Mouse (Mus musculus) liver, embryonic 16.5 days (tissue): ENCODE measurements around the gene Rreb1. TPM values are rescaled to one million over a fixed set of nuclear protein-coding genes. Genes with fewer than 3 reads are reported as not detected.

ENCODE experiments used
- ATAC-seq: fragments of 200-750 bp; cut with Nextera tagmentation; 2 replicates; pipeline ENCODE4 v1.8.0; 2017; ENCODE audit warnings: low read depth, mild to moderate bottlenecking, moderate number of reproducible peaks, moderate library complexity
- H3K27ac ChIP-seq: fragments of 300-500 bp; sonication (generic); 2 replicates; pipeline ENCODE4 v1.5.1; 2014; ENCODE audit warnings: mild to moderate bottlenecking, low read length
- H3K27me3 ChIP-seq: fragments of 300-500 bp; sonication (generic); 2 replicates; pipeline ENCODE4 v1.6.1; 2014; ENCODE audit warnings: low read depth, low read length, mixed read lengths; ENCODE audit not compliant: control insufficient read depth, insufficient read depth
- H3K36me3 ChIP-seq: fragments of 300-500 bp; sonication (generic); 2 replicates; pipeline ENCODE4 v1.6.1; 2014; ENCODE audit warnings: mild to moderate bottlenecking; ENCODE audit not compliant: control insufficient read depth, insufficient read depth
- H3K4me1 ChIP-seq: fragments of 300-500 bp; sonication (generic); 2 replicates; pipeline ENCODE4 v1.6.1; 2014; ENCODE audit warnings: low read depth, low read length, mixed read lengths; ENCODE audit not compliant: control insufficient read depth
- H3K4me2 ChIP-seq: fragments of 300-500 bp; sonication (generic); 2 replicates; pipeline ENCODE4 v1.6.1; 2014; ENCODE audit warnings: low read depth, low read length, mixed read lengths
- H3K4me3 ChIP-seq: fragments of 300-500 bp; sonication (generic); 2 replicates; pipeline ENCODE4 v1.5.1; 2014; ENCODE audit warnings: low read depth, mild to moderate bottlenecking, low read length
- H3K9ac ChIP-seq: fragments of 300-500 bp; sonication (generic); 2 replicates; pipeline ENCODE4 v1.6.1; 2014; ENCODE audit warnings: low read depth, low read length
- H3K9me3 ChIP-seq: fragments of 300-500 bp; sonication (generic); replicated peaks from 2 replicates; pipeline ENCODE4 v1.6.1; 2016; ENCODE audit warnings: low read length; ENCODE audit not compliant: control insufficient read depth
- WGBS: fragments of 180-500 bp; shearing (Covaris S2); extraction: QIAGEN DNeasy Blood & Tissue Kit; methylation state at CpG from one replicate; pipeline ENCODE4 v1.1.7; 2014; ENCODE audit not compliant: insufficient replicate concordance; 5-methylcytosine and 5-hydroxymethylcytosine counted together
- polyA plus RNA-seq: library from polyadenylated mRNA; unstranded; fragments of >200 nt; fragmentation: Nextera tagmentation; extraction: Ambion mirVana; gene quantifications from 2 replicates; pipeline ENCODE4 v1.2.1, GENCODE M21; 2015

The Rreb1 gene
- polyA plus RNA-seq, 1 experiment from 2014 or later: 5.9 TPM

DNA sequence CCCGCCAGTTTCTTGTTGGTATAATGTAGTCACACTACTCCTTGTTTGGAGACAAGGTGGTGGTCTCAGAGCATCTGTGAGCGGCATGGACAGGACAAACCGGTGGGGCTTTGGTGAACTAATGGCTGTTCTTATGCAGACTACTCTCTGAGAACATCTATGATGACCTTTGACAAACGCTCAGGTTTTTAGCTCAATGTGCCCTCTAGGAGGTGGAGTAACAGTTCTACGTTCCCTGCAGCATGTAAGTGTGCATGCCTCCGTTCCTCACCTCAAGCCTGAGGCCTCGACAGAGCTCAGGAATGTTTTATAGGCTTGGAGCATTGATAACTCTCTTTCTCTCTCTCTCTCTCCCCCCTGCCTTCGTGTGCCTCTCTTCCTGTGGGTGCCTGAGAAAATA, 116.6 kb downstream of the Rreb1 start:
- Histone ChIP-seq H3K27me3 (no peaks in the 10 kb centered on the region), H3K9ac (no peak overlapping the region), H3K27ac (no peak overlapping the region), H3K9me3 (no peaks in the 10 kb centered on the region), H3K4me1 (no peaks in the 10 kb centered on the region; the same call in 1 of the 2 replicates), H3K4me2 (no peak overlapping the region), H3K36me3 (peaks cover 13% of the 10 kb centered on the region), H3K4me3 (no peak overlapping the region)
- 0 out of 2 replicates have a peak, but pooled peaks have one; percentile 9 for ATAC-seq
- 70% methylated on average over 8 of the region's 8 CpGs for WGBS

GRCm38 (mm10) chr13:37895564-37896254, 117.5 kb downstream of the Rreb1 start:
- Histone ChIP-seq H3K27ac (peak overlapping the region; percentile 58; the same call in 1 of the 2 replicates), H3K36me3 (peaks cover 14% of the 10 kb centered on the region), H3K9ac (no peak overlapping the region), H3K4me1 (no peaks in the 10 kb centered on the region; the same call in 1 of the 2 replicates), H3K27me3 (no peaks in the 10 kb centered on the region), H3K4me2 (no peak overlapping the region), H3K4me3 (no peak overlapping the region), H3K9me3 (no peaks in the 10 kb centered on the region)
- peak; percentile 73 for ATAC-seq
- 50% methylated on average over 6 of the region's 6 CpGs for WGBS

DNA sequence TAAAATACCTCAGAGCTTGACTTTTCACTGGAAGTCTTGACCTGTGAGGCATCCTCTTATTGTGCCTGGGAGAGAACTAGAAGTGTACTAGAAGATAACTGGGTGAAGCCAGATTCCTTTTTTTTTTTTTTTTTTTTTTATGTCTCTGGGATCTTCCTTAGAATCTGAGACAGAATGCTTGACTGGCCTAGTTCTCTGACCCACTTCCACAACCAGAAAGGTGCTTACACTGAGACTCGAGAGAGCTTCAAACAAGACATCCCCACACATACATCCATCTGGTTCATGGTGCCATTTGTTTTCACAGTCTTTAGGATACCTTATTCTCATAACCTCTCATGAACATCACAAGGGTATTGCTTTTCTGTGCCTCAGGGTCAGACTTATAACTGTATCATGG, 118.2 kb downstream of the Rreb1 start:
- H3K4me1 ChIP-seq: no peaks in the 10 kb centered on the region; the same call in 1 of the 2 replicates
- H3K36me3 ChIP-seq: peaks cover 14% of the 10 kb centered on the region
- no peak for ATAC-seq
- WGBS: 66% methylated on average over 1 of the region's 1 CpGs
- no peak overlapping the region for H3K4me3 ChIP-seq
- H3K4me2 ChIP-seq: no peak overlapping the region
- H3K9ac ChIP-seq: no peak overlapping the region
- no peaks in the 10 kb centered on the region for H3K9me3 ChIP-seq
- no peaks in the 10 kb centered on the region for H3K27me3 ChIP-seq
- H3K27ac ChIP-seq: no peak overlapping the region

GRCm38 (mm10) chr13:37898772-37899171, 120.6 kb downstream of the Rreb1 start:
- no peak overlapping the region for H3K27ac ChIP-seq
- H3K36me3 ChIP-seq: peaks cover 7% of the 10 kb centered on the region
- no peak overlapping the region for H3K9ac ChIP-seq
- H3K4me2 ChIP-seq: no peak overlapping the region
- ATAC-seq: no peak
- no peaks in the 10 kb centered on the region for H3K27me3 ChIP-seq
- 72% methylated on average over 5 of the region's 5 CpGs for WGBS
- no peaks in the 10 kb centered on the region; the same call in 1 of the 2 replicates for H3K4me1 ChIP-seq
- H3K9me3 ChIP-seq: no peaks in the 10 kb centered on the region
- no peak overlapping the region for H3K4me3 ChIP-seq

DNA sequence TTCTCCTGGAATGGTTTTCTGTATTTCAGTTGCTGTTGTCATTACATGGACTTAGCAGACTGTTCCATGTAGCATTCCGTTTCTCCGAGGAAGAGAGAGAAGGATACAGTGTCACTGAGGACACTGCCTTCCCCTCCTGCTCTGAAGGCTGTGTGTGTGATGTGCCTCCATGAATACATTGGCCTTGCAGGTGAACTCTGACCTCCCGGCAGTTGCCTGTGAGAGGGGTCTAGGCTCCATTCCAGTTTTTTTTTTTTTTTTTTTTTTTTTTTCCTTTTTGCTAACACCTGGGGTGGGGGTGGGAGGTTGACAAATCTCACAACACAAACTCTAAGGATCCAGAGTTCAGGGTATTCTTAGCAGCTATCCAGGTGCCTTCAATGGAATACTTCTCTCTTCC, 124.8 kb downstream of the Rreb1 start:
- 72% methylated on average over 3 of the region's 3 CpGs for WGBS
- Histone ChIP-seq H3K9me3 (no peaks in the 10 kb centered on the region), H3K9ac (no peak overlapping the region), H3K4me3 (no peak overlapping the region), H3K27me3 (no peaks in the 10 kb centered on the region), H3K27ac (peak overlapping the region; percentile 42), H3K4me2 (no peak overlapping the region), H3K36me3 (peaks cover 4% of the 10 kb centered on the region; the same call in 1 of the 2 replicates), H3K4me1 (no peaks in the 10 kb centered on the region)
- peak; percentile 78 for ATAC-seq

DNA sequence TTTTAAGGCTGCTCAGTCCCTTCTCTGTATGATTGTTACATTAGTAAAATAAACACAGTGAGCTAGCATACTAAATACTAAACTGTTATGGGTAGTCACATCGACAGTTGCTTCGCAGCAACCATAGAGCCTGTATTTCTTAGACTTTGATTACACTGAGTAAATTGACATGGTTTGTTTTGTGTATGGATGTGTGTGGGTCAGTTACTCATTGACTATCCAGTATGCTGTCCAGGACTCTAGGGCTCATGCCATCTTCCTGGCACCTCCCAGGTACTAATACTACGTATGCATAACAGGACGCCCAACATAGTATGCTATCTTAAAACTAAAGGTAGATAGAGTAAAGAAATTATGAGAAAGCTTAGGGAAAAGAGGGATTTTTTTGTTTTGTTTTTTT, 125.3 kb downstream of the Rreb1 start:
- H3K27me3 ChIP-seq: no peaks in the 10 kb centered on the region
- H3K36me3 ChIP-seq: peaks cover 4% of the 10 kb centered on the region; the same call in 1 of the 2 replicates
- WGBS: 82% methylated on average over 4 of the region's 4 CpGs
- H3K4me2 ChIP-seq: no peak overlapping the region
- no peak overlapping the region for H3K9ac ChIP-seq
- no peaks in the 10 kb centered on the region for H3K4me1 ChIP-seq
- no peak overlapping the region for H3K4me3 ChIP-seq
- ATAC-seq: peak; percentile 85
- no peaks in the 10 kb centered on the region for H3K9me3 ChIP-seq
- peak overlapping the region; percentile 42 for H3K27ac ChIP-seq

GRCm38 (mm10) chr13:37904436-37904835, 126.2 kb downstream of the Rreb1 start:
- Histone ChIP-seq H3K36me3 (peaks cover 4% of the 10 kb centered on the region), H3K4me1 (no peaks in the 10 kb centered on the region), H3K9ac (no peak overlapping the region), H3K27me3 (no peaks in the 10 kb centered on the region), H3K4me2 (no peak overlapping the region), H3K4me3 (no peak overlapping the region), H3K27ac (no peak overlapping the region), H3K9me3 (no peaks in the 10 kb centered on the region)
- 83% methylated on average over 6 of the region's 6 CpGs for WGBS
- no peak for ATAC-seq

- H3K27ac ChIP-seq: no peak overlapping the region
- H3K27me3 ChIP-seq: no peaks in the 10 kb centered on the region
- peaks cover 11% of the 10 kb centered on the region for H3K4me1 ChIP-seq
- WGBS: 76% methylated on average over 9 of the region's 9 CpGs
- no peaks in the 10 kb centered on the region for H3K9me3 ChIP-seq
- H3K4me3 ChIP-seq: no peak overlapping the region
- no peak overlapping the region for H3K9ac ChIP-seq
- no peak overlapping the region for H3K4me2 ChIP-seq
- no peak for ATAC-seq
- H3K36me3 ChIP-seq: peaks cover 5% of the 10 kb centered on the region
Observed at GRCm38 (mm10) chr13:37908061-37908460, 129.9 kb downstream of the Rreb1 start.

DNA sequence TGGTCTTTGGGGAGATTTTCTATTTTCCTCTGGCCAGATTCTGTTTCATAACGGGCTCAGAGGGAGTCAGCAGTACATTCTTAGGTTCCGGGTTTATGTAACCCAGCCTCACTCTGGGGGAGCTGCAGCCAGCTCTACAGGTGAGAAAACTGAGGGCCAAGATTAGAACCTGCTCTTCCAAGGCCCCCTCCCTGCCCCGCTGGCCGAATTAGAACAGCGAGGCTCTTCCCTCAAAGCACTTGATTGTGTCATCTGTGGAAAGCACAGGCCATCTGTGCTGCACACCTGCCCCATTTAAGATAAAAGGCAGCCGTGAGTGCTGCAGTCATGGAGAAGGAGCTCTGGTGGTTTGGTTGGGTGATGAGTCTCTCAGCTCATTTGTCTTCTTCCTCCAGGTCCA, 130.3 kb downstream of the Rreb1 start:
- H3K36me3 ChIP-seq: peaks cover 5% of the 10 kb centered on the region
- H3K4me1 ChIP-seq: peaks cover 15% of the 10 kb centered on the region
- no peak overlapping the region for H3K4me2 ChIP-seq
- H3K27me3 ChIP-seq: no peaks in the 10 kb centered on the region
- no peak overlapping the region for H3K9ac ChIP-seq
- no peak overlapping the region for H3K4me3 ChIP-seq
- 70% methylated on average over 6 of the region's 6 CpGs for whole genome bisulfite sequencing
- no peak for ATAC-seq
- no peak overlapping the region for H3K27ac ChIP-seq
- no peaks in the 10 kb centered on the region for H3K9me3 ChIP-seq
